Mouse (Mus musculus): ENCODE measurements at regions not wholly inside any gene's neighbourhood (a gene's known extent, or its start where the extent isn't known, plus 50 kb on each side); places are given as distances from the start of the nearest gene placed in this dataset.

DNA sequence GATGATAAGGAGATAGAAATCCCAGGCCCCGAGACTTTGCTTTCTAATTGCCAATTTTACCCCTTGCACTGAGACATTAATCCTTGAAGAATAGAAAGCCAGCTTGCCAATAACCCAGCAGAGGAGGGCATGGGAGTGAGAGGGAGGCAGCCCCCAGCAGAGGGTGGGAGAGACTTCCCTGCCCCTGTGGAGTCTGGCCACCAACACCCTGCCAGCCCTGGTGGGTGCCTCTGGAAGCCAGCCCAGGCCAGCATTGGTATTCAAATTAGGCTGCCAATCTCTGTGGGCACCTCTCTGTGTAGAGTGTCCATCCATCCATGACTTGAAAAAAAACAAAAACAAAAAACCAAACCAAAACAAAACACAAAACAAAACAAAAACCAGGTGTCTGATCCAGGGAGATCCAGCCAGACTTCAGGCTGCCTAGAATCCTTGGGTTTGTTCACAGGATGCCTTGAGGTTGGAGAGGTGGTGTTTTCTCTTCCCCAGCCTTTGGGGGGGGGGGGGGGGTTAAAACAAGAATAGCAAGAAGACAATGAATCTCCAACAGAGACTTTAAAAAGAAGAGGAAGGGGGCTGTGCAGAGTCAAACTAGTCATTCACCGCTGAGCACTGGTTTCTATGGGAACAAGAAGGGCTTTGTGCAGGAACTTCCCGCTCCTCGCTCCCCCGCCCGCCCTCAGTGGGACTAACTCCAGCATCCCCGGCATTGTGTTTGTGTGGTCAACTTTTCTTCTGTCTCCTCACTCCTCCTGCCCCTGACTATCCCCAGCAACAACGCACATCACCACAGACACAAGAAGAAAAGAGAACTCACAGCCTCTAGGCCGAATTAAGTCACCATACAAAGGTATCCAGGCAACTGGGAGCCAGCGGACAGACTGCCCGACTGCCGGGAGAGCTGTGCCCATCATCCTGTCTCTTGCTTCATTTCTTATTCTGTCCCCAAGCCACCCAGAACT, 236.3 kb upstream of the Pabpc6 start:
- no peak for DNase-seq

GRCm38 (mm10) chr17:9904525-9904991, 235.0 kb upstream of the Pabpc6 start:
- no peak for DNase-seq

- DNase-seq, result no peak
These were observed 233.8 kb upstream of the Pabpc6 start for GRCm38 (mm10) chr17:9903313-9903712.

DNA sequence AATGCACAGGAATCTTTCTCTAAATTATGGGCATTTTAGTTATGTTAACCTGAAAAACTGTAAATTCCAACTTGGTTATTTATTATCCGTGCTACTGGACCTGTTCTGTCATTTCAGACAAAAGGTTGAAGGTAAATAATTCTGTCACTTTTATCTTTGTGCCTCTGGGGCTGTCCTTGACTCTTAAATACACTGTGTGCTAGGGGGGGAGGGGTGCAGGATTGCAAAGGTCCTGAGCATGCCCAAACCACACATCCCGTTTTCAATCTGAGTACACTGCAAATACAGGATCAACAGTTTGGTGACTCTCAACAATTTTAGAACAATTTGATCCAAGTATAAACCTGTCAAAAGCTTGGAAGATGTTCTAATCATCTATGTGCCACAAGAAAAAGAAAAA, 227.4 kb upstream of the Pabpc6 start:
- DNase-seq, result no peak

DNA sequence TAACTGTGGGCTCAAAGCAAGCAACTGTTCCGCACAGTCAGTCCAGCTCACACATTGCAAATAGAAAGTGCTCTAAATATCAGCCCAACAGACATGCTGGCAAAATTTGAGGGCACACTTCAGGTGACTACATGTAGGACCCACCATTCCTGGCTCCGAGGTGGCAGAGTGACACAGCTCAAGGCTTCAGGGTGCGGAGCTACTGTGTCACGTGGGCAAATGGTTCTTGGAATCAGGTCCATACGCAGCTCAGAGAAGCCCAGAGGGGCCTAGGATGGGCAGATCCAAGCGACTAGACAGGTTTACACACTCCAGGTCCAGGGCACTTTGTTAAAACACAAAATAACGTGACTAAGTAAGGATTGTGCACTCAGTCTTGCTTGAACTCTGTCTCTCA, 226.2 kb upstream of the Pabpc6 start:
- no peak for DNase-seq

GRCm38 (mm10) chr17:9894828-9895685, 225.5 kb upstream of the Pabpc6 start:
- peak; percentile 91 for DNase-seq

- DNase-seq, result peak; percentile 28
These were observed 224.4 kb upstream of the Pabpc6 start for GRCm38 (mm10) chr17:9893966-9894365.

- DNase-seq, result no peak
These were observed 223.3 kb upstream of the Pabpc6 start for GRCm38 (mm10) chr17:9892776-9893175.

DNA sequence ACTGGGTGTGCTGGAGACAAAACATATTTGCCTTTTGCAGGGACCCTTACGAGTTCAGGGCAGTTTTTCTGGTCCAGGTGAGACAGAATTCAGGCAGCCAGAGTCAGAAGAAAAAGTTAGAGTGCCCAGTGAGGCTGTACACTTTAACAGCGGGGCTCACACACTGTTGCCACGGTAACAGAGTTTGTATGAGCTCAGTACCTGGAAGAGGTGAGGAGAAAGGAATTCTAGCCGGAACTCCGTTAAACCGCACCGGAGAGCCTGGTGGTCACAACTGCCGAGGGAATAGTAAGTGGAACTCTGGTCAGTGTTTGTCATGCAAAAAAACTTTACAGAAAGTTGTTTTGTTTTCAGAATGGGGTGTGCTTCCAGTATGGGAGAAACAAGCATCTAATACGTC, 222.6 kb upstream of the Pabpc6 start:
- no peak for DNase-seq

DNA sequence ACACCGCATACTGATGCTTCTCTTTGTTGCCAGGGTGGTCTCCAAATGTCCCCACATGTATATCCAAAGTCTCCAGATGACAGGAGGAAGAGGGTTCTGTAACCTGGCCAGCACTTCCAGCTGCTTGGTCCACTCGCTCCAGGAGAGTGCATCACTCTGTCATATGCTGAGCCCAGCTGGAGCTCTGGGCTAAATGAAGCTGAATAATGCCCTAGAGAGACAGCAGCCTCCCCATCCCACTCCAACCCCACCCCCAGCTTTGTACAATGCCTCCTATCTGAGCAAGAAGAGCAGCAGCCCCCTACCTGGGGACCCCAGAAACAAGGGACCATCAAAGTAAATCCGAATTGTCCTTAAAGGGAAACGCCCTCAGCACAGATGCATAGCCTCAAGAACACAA, 219.0 kb upstream of the Pabpc6 start:
- DNase-seq, result no peak

GRCm38 (mm10) chr17:9885110-9885509, 215.6 kb upstream of the Pabpc6 start:
- DNase-seq, result no peak

- no peak for DNase-seq
These were observed 213.2 kb upstream of the Pabpc6 start for GRCm38 (mm10) chr17:9882639-9883226.

- DNase-seq, result no peak
These were observed 210.2 kb upstream of the Pabpc6 start for GRCm38 (mm10) chr17:9879556-9880206.

DNA sequence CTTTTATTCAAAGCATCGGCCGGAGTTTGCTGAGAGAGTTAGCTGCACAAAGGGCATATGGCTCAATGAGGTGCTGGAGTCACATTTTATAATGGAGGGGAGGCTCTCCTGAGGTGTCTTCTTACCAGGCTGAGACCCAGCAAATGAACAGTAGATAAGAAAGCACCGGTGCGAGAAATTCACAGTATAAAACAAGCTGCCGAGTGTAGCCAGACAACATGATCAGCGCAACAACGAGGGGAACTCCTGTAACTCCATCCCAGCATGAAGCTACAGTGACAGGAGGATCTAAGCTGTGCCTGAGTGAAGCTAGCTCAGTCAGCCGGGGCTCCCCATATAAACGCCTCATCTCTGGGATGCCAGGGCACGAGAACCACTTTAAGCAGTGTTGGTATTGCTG, 204.2 kb upstream of the Pabpc6 start:
- DNase-seq, result no peak

- DNase-seq, result no peak
These were observed 200.7 kb upstream of the Pabpc6 start for GRCm38 (mm10) chr17:9870237-9870636.

GRCm38 (mm10) chr17:9868747-9869281, 199.3 kb upstream of the Pabpc6 start:
- DNase-seq, result no peak

DNA sequence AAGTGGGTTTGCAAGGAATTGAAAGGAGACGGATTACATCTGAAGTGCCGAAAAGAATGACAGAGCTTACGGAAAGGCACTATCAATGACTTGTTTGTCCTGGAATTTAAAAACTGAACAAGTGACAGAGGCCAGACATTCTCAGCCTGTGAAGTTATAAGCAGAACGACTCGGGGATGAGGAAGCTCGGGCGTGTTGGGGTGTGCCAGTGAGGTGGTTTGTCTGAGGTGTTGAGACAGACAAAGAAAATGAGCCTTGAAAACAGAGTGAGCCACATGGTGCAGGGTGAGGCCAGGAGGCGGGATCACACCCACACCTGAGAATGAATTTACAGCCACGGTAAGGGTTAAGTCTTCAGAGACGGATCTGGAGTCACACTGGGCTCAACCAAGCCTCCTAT, 194.7 kb upstream of the Pabpc6 start:
- DNase-seq, result no peak

GRCm38 (mm10) chr17:9861923-9862854, 192.7 kb upstream of the Pabpc6 start:
- DNase-seq, result no peak

- DNase-seq, result no peak
These were observed 191.8 kb upstream of the Pabpc6 start for GRCm38 (mm10) chr17:9861346-9861745.

- DNase-seq, result no peak
These were observed 179.2 kb upstream of the Pabpc6 start for GRCm38 (mm10) chr17:9848559-9849357.
